Mouse (Mus musculus) thymus, adult 2 months (tissue): ENCODE measurements around the gene Borcs6. TPM values are rescaled to one million over a fixed set of nuclear protein-coding genes. Genes with fewer than 3 reads are reported as not detected.

ENCODE experiments used
- DNase-seq: peaks from one replicate; pipeline ENCODE4 v3.0.0; 2021
- H3K27ac ChIP-seq: fragments of 200-500 bp; 2 replicates; pipeline ENCODE4 v1.5.1; 2012; ENCODE audit warnings: low read length, control low read depth; ENCODE audit not compliant: control insufficient read depth, insufficient read depth
- H3K27me3 ChIP-seq: fragments of 200-500 bp; 2 replicates; pipeline ENCODE4 v1.6.1; 2012; ENCODE audit warnings: mild to moderate bottlenecking, low read length, moderate library complexity, mixed read lengths; ENCODE audit not compliant: control insufficient read depth, insufficient read depth
- H3K36me3 ChIP-seq: fragments of 200-500 bp; 2 replicates; pipeline ENCODE4 v1.6.1; 2012; ENCODE audit warnings: mild to moderate bottlenecking, low read length, moderate library complexity; ENCODE audit not compliant: control insufficient read depth, insufficient read depth
- H3K4me1 ChIP-seq: fragments of 200-500 bp; replicated peaks from 2 replicates; pipeline ENCODE4 v1.6.1; 2012; ENCODE audit warnings: low read length; ENCODE audit not compliant: control insufficient read depth, insufficient read depth
- H3K4me3 ChIP-seq: fragments of 200-500 bp; 2 replicates; pipeline ENCODE4 v1.5.1; 2012; ENCODE audit warnings: mild to moderate bottlenecking, low read length, control low read depth, moderate library complexity; ENCODE audit not compliant: control insufficient read depth, insufficient read depth
- CTCF ChIP-seq: fragments of 200-500 bp; IDR thresholded peaks from 2 replicates; pipeline ENCODE4 v1.5.1; 2012; ENCODE audit warnings: mild to moderate bottlenecking, control low read depth, low read length, moderate library complexity, borderline replicate concordance; ENCODE audit not compliant: control insufficient read depth, poor library complexity, insufficient read depth; ENCODE audit errors: extremely low read depth
- POLR2A ChIP-seq: fragments of 200-500 bp; IDR thresholded peaks from 2 replicates; pipeline ENCODE4 v1.6.1; 2012; ENCODE audit warnings: mild to moderate bottlenecking, low read length, control low read depth, moderate library complexity; ENCODE audit not compliant: control insufficient read depth, poor library complexity, insufficient read depth; ENCODE audit errors: extremely low read depth
- WGBS: fragments of 180-500 bp; shearing (Covaris S2); methylation state at CpG from one replicate; pipeline ENCODE4 v1.1.7; 2018; 5-methylcytosine and 5-hydroxymethylcytosine counted together
- polyA plus RNA-seq: library from polyadenylated mRNA; depleted of rRNA; stranded (reverse); fragments of >200 nt; gene quantifications from 2 replicates; pipeline ENCODE4 v1.2.3, GENCODE M21; 2012

The Borcs6 gene
- polyA plus RNA-seq, 1 experiment = 18.0 TPM

- H3K27me3 ChIP-seq = no peaks in the 10 kb centered on the region
- H3K36me3 ChIP-seq = no peaks in the 10 kb centered on the region
- H3K27ac ChIP-seq = no peak overlapping the region
- H3K4me3 ChIP-seq = no peak overlapping the region
- DNase-seq = no peak
- 93% methylated on average over 8 of the region's 8 CpGs for WGBS
- TF ChIP-seq CTCF (no peak), POLR2A (no peak)
- H3K4me1 ChIP-seq = peaks cover 4% of the 10 kb centered on the region; the same call in 1 of the 2 replicates
These were observed 21.3 kb downstream of the Borcs6 start for GRCm38 (mm10) chr11:69080855-69081222.

DNA sequence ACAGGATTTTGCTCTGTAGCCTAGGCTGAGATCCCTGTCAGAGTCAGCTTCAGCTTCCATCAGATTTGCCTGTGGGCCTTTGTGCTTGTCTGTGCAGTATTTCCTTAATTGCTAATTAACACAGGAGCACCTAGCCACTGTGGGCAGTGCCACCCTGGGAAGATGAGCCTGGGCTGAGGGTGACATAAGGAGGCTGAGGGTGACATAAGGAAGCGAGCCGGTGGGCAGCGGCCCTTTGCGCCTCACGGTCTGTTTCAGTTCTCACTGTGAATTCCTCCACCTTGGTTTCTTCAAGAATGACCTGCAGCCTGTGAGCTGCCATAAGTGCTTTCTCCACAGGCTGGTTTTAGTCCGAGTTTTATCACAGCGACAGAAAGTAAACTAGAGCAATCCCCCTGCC lies 22.1 kb downstream of the Borcs6 start:
- Histone ChIP-seq H3K4me3 (no peak overlapping the region), H3K4me1 (peaks cover 4% of the 10 kb centered on the region; the same call in 1 of the 2 replicates), H3K27me3 (no peaks in the 10 kb centered on the region), H3K27ac (no peak overlapping the region), H3K36me3 (no peaks in the 10 kb centered on the region)
- WGBS = 92% methylated on average over 7 of the region's 7 CpGs
- no peak for DNase-seq
- TF ChIP-seq POLR2A = no peak
- no peak for TF ChIP-seq CTCF

DNA sequence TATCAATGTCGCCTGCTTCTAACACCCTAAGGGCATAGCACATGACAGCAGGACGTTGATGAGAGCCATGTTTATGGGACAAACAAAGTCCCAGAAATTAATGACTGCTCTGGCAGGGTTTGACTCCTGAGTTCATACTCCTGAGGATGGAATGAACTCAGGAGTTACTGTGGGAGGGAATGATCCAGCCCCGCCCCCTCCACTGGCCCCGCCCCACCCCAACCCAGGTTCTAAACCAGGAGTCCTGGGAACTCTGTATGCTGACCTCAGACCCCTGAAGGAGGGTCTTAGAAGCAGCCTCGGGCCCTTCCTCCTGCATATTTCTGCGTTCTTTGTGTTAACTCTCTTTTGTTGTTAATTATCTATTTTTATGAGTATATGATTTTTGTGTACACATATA lies 26.1 kb downstream of the Borcs6 start:
- DNase-seq = no peak
- Histone ChIP-seq H3K4me3 (no peak overlapping the region), H3K36me3 (peaks cover 5% of the 10 kb centered on the region), H3K4me1 (peaks cover 14% of the 10 kb centered on the region), H3K27me3 (no peaks in the 10 kb centered on the region), H3K27ac (no peak overlapping the region)
- no peak for TF ChIP-seq CTCF
- TF ChIP-seq POLR2A = no peak
- WGBS = 87% methylated on average over 6 of the region's 6 CpGs

DNA sequence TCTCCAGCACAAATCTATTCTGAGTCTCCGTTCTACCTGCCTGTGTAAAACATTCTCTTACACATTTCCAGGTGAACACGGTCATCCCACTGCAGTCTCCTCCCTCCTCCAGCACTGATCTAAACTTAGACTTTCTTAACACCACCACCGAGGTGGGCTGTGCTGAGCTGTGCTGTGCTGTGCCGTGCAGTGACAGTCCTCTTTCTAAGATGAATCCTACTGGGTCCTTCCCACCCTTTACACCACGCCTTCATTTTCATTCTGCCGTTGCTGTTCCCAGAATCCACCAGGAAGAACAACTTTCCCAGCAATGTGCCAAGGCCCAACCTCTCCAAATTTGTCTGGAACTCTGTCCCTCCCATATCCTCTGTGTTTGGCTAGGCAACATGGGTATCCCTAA lies 26.9 kb downstream of the Borcs6 start:
- H3K4me3 ChIP-seq = no peak overlapping the region
- TF ChIP-seq CTCF (no peak), POLR2A (no peak)
- no peaks in the 10 kb centered on the region for H3K27me3 ChIP-seq
- H3K27ac ChIP-seq = no peak overlapping the region
- H3K4me1 ChIP-seq = peaks cover 14% of the 10 kb centered on the region
- peaks cover 5% of the 10 kb centered on the region for H3K36me3 ChIP-seq
- DNase-seq = no peak
- WGBS = 92% methylated on average over 6 of the region's 6 CpGs

DNA sequence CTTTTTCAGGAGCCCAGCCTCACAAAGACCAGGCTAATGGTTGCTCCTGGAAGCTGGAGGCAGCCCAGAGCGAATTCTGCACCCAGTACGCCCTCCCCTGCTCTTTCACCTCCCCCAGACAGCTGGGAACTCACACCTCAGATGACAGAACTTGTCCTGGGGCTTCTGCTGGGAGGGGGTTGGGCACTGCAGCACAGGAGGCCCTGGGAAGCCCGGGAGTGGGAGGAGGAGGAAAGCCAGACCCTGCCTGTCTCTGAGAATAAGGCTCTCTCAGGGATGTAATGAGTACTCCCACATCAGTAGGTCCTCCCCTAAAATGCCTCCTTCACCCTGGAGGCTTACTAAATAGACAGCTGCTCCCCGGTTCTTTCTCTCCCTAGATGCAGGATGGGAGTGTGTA lies 27.6 kb downstream of the Borcs6 start:
- no peak for DNase-seq
- H3K4me1 ChIP-seq = peaks cover 14% of the 10 kb centered on the region
- H3K27me3 ChIP-seq = no peaks in the 10 kb centered on the region
- H3K36me3 ChIP-seq = peaks cover 5% of the 10 kb centered on the region
- WGBS = 79% methylated on average over 4 of the region's 4 CpGs
- no peak overlapping the region for H3K4me3 ChIP-seq
- H3K27ac ChIP-seq = no peak overlapping the region
- TF ChIP-seq CTCF = no peak
- TF ChIP-seq POLR2A = no peak

DNA sequence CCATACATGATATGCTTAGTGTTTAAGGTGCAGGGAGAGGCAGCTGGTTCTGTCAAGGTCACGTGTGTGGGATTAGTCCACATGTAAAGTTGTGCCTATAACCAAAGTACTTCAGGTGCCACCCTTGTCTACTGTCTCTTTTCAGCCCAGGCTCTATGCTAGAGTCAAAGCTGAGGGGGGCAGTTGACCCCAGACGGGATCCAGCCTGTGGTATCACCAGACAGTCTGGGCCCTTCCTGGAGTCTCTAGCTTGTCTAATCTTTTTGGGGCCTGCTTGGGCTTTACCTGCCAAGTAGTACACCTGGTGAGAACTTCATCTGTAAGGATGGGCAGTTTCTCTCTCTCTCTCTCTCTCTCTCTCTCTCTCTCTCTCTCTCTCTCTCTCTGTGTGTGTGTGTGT lies 28.1 kb downstream of the Borcs6 start:
- TF ChIP-seq CTCF = no peak
- no peak for TF ChIP-seq POLR2A
- H3K27ac ChIP-seq = no peak overlapping the region
- no peak for DNase-seq

GRCm38 (mm10) chr11:69088103-69088855 lies 28.8 kb downstream of the Borcs6 start, which contains the start of gene Vamp2:
TSS of gene Vamp2 (plus strand) at chr11:69088490.
- no peaks in the 10 kb centered on the region for H3K27me3 ChIP-seq
- peaks cover 5% of the 10 kb centered on the region for H3K36me3 ChIP-seq
- peaks cover 14% of the 10 kb centered on the region for H3K4me1 ChIP-seq
- 2% methylated on average over 66 of the region's 67 CpGs for WGBS
- TF ChIP-seq CTCF (0 out of 2 replicates have a peak, but pooled peaks have one; percentile 20), POLR2A (peak; percentile 85)
- H3K27ac ChIP-seq = no peak within 1 kb of the TSS; the same call in none of the 2 replicates
- peak; percentile 89 for DNase-seq
- H3K4me3 ChIP-seq = peak within 1 kb of the TSS; percentile 95

More for the DNA sequence above, 28.1 kb downstream of the Borcs6 start:
- WGBS = 96% methylated on average over 2 of the region's 2 CpGs
- Histone ChIP-seq H3K36me3 (peaks cover 5% of the 10 kb centered on the region), H3K27me3 (no peaks in the 10 kb centered on the region), H3K4me1 (peaks cover 14% of the 10 kb centered on the region), H3K4me3 (no peak overlapping the region)
